Mouse (Mus musculus): Measurements from ENCODE around the gene Bptf. TPM values are rescaled to one million over a fixed set of nuclear protein-coding genes. Genes with fewer than 3 reads are reported as not detected.
"Not testable (repeated sequence)": the region's sequence is repeated elsewhere in the genome, so short reads cannot be mapped to it uniquely, and the experiment has no call there.

Gene Bptf
- 10 to 100 TPM; 58.9 to 71.2 TPM for total RNA-seq (2021)

DNA sequence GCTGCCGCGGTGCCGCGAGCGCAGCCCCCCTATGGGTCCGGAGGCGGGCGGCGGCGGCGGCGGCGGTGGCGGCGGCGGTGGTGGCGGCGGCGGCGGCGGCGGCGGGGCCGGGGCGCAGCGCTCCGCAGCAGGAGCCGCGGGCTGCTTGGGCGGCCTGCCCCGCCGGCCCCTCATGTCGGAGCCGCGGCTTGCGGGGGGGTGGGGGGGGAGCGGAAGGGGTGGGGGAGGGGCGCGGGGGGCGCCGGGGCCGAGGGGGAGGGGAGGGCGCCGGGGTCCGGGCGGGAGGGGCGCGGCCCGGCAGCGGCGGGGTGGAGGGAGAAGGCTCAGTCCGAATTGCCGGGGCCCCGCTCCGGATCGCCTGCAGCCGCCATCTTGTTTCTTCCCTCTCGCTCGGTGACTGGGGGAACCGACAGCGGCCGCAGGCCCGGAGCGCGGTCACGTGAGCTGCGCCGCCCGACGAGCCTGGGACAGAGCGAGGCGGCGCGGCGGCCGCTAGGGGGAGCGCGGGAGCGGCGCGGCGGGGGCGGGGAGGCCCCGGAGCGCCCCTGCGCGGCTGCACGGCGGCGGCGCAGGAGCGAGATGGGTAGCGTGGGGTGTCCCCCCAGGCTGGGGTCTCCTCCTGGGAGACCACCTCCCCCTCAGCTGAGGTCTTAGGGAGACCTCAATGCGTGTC, at the start of gene Bptf:
Bptf (minus strand) TSS at position 379 of the 673 bp plus-strand sequence.
- DNase-seq (ENCODE audit: extremely low spot score in 1 of 2, low spot score in 1 of 2) = peak; percentile 86 to 87

DNA sequence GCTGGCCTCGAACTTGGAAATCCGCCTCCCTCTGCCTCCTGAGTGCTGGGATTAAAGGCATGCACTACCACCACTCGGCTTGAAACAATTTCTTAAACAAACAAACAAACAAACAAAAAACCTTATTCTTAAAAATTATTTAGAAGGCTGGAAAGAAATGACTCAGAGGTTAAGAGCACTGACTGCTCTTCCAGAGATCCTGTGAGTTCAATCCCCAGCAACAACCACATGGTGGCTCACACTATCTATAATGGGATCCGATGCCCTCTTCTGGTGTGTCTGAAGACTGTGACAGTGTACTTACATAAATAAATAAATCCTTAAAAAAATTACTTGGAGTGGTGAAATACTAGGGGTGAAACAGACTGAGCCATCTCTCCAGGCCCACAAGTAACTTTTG, 29.3 kb upstream of the Bptf start:
- no peak for DNase-seq (ENCODE audit: extremely low spot score in 1 of 2, low spot score in 1 of 2)

DNA sequence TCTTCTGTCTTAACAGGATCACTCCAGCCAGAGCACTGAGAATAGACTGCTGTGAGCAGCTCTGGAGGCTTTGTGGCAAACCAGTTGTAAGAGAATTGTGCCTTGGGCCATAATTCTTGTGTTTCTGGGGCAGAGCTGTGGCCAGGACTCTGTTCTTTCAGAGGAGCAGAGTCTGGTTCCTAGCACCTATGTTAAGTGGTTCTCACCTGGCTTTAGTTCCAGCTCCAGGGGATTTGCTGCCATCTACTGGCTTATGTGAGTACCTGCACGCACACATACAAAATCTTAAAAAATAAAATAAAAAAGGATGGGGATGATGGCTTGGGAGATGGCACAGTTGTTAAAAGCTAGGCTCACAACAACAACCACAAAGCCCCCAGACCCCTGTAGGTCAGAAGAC, 27.1 kb upstream of the Bptf start:
- DNase-seq (ENCODE audit: extremely low spot score in 1 of 2, low spot score in 1 of 2) = no peak

DNA sequence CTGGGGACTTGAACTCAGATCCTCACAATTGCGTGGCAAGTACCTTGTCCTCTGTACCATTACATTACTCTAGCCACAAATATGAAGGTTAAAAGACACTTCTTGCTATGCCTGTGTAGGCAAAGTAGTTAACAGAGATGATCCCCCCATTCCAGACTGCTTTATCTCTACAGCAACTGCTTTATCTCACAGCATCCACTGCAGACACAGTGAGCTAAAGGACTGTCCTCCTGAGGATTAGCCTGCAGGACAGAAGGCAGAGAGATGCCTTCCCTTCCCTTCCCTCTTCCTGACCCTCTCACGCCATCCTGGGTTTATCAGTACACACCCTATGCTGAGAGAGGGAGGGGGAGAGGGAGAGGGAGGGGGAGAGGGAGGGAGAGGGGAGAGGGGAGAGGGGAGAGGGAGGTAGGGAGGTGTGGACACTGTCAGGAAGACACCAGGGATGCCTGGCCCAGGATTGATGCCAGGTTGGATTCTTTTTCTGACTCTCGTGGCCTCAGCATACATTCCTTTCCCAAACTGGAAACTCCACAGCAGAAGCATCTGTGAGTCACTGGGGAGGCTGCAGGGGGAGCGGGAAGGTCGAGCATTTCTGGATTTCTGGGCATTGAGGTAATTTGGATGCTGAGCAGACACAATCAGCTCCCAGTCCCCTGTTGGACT, 25.2 kb upstream of the Bptf start:
- no peak for DNase-seq (ENCODE audit: extremely low spot score in 1 of 2, low spot score in 1 of 2)

DNA sequence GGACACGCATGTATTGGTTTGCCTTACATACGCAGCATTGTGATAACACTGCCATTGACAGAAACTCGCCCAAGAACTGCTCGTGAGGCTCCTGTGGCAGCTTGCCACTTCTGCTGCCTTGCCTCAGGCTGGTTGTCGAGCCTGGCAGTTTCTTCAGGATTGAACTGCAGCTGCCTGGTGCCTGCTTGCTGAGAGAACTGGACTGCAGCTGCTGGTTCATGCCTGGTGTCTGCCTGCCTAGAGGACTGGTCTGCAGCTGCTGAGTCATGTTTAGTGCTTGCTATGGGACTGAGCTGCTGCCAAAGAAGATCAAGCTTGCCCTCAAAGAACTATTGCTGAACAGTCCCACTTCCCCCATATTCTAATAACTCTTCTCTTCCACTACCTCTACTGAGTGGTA, 23.4 kb upstream of the Bptf start:
- no peak for DNase-seq (ENCODE audit: extremely low spot score in 1 of 2, low spot score in 1 of 2)

DNA sequence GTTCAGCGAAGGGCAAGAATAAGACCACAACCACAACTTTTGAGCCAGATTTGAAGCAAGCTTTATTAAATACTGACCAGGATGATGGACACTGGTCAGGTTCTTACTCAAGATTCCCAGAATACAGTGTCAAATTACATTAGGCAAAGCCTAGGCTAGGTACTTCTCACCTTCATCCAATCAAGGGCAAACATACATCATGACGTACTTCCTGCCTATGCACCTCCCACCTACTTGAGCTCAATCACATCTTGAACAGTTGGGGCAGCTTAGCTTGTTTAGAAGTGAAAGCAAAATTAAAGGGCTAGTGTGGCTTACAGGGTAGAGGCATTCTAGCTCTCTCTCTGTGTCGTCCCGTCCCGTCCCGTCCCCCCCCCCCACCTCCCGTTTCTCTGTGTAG, 22.5 kb upstream of the Bptf start:
- no peak for DNase-seq (ENCODE audit: extremely low spot score in 1 of 2, low spot score in 1 of 2)

DNA sequence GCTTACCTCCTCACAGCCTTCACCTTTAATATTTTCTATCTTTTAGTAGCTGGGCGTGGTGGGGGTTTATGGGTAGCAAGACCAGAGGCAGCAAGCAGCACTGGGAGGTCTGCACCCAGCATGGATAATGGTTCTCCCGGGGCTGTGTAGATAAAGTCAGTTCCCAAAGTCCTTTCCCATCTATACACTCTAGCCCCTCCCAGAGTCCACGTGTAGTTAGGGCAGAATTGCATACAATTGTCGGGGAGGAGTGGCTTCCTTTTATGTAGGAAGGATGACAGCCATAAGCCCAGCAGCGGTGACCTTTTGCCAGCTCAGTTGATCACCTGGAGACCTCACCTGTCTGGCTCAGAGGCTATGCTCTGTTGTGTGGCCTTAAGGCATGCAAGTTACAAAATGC, 21.7 kb upstream of the Bptf start:
- DNase-seq (ENCODE audit: extremely low spot score in 1 of 2, low spot score in 1 of 2) = no peak

DNA sequence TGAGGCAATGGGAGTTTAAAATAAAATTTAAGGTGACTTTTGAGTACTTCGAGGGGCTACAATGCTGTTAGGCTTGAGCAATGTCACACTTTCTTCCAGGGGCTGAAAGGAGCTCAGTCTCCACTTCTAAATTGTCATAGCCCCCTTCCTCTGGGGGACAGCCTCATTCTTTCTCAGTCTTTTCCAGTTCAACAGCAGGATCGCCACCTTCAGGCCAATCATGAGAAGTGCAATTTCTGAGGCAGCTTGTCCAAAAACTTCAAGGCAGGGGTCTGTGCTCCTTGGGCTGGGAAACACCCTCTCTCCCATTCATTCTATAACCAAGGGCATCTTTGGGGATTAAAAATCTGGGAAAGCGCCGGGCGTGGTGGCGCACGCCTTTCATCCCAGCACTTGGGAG, 19.9 kb upstream of the Bptf start:
- DNase-seq (ENCODE audit: extremely low spot score in 1 of 2, low spot score in 1 of 2) = peak in 1 of 2 experiments; percentile 18

DNA sequence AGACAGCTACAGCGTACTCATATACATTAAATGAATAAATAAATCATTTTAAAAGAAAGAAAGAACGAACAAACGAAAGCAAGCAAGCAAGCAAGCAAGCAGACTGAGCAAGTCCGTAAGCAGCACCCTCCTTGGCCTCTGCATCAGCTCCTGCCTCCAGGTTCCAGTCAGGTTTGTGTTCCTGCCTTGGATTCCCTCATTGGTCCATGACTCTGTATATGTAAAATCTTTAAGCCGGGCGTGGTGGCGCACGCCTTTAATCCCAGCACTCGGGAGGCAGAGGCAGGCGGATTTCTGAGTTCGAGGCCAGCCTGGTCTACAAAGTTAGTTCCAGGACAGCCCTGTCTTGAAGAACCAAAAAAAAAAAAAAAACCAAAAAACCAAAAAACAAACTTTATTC, 12.0 kb upstream of the Bptf start:
- not testable (repeated sequence) for DNase-seq (ENCODE audit: extremely low spot score in 1 of 2, low spot score in 1 of 2)

DNA sequence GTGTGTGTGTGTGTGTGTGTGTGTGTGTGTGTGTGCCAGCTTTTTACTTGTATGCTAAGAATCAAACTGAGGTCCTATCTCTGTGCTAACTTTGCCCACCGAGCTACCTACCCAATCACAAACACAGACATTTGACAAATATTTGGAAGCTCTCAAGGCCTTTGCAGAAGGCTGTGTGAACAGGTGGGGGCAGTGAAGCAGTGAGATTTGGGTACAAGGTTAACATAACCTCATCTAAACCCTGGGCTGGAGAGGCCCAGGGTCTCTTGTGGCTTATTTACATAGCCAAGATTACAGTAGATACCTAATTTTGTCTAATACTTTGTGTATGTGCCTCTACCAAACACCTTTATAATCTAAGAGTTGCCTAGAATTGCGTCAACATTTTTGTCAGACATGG, 10.5 kb upstream of the Bptf start:
- no peak for DNase-seq (ENCODE audit: extremely low spot score in 1 of 2, low spot score in 1 of 2)

DNA sequence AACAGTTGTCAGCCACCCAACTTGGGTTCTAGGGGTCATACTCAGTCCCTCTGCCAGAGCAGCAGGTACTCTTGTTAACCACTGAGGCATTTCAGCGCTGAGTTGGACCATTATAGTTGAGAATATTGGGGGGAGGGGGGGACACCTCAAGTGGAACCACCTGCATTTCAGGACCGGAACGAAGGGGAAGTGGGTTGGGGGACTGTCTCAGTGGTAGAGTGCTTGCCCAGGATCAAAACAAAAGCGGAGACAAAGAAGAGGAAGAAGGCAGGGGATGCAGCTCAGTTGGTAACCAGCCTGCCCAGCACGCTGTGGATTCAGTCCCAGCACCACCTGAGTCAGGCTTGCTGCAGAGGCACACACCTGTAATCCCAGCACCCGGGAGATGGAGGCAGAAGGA, 8.8 kb upstream of the Bptf start:
- no peak for DNase-seq (ENCODE audit: extremely low spot score in 1 of 2, low spot score in 1 of 2)

DNA sequence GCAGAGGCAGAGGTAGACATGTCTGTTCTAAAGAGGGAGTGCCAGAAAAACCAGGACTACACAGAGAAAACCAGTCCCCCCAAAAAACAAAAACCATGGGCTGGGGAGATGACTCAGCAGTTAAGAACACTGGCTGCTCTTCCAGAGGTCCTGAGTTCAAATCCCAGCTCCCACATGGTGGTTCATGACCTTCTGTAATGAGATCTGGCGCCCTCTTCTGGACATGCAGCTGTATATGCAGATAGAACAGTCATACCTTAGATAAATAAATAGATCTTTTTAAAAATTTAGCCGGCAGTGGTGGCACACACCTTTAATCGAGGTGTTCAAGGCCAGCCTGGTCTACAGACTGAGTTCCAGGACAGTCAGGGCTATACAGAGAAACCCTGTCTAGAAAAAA, 6.7 kb upstream of the Bptf start:
- DNase-seq (ENCODE audit: extremely low spot score in 1 of 2, low spot score in 1 of 2) = peak in 1 of 2 experiments; percentile 28

DNA sequence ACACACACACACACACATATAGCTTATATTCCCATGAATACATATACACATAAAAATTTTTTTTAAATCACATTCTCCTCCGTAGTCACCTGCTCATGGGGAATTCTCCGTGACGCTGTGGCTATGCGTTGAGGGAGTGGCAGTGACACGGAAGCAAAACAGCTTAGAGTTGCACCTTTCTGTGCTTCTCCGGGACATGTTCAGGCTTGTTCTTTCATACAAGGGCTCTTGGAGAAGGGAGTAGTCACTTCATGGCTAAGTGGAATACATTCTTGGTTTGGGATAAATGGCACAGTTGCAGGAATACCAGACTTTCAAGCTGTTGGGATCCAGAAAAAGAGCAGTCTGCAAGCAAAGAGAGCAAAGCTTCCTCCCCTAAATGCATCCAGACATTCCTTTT, 5.7 kb upstream of the Bptf start:
- no peak for DNase-seq (ENCODE audit: extremely low spot score in 1 of 2, low spot score in 1 of 2)

DNA sequence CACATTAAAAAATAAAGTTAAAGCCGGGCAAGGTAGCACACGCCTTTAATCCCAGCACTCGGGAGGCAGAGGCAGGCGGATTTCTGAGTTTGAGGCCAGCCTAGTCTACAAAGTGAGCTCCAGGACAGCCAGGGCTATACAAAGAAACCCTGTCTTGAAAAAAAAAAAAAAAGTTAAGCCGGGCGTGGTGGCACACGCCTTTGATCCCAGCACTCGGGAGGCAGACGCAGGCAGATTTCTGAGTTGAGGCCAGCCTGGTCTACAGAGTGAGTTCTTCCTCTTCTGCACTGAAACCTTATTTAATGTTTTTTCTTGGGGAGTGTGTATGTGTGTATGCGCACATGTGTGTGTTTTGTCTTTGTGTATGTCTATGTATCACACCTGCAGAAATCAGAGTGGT, 4.5 kb upstream of the Bptf start:
- not testable (repeated sequence) for DNase-seq (ENCODE audit: extremely low spot score in 1 of 2, low spot score in 1 of 2)

DNA sequence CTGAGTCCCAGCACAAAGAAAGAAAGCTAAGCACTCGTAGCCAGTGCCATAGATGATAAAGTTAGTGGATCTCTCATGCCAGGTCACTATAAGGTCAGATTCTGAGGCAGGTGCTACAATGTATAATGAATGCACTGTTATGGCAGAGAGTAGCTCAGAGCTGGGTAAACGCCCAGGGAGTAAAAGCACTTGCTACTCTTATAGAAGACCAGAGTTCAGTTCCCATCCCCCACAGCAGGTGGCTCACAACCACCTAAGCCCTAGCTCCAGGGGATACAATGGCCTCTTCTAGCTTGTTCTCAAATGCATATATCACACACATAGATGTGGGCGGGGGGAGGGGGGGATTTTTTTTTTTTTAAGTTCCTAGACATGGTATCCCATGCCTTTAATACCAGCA, 3.8 kb upstream of the Bptf start:
- no peak for DNase-seq (ENCODE audit: extremely low spot score in 1 of 2, low spot score in 1 of 2)

DNA sequence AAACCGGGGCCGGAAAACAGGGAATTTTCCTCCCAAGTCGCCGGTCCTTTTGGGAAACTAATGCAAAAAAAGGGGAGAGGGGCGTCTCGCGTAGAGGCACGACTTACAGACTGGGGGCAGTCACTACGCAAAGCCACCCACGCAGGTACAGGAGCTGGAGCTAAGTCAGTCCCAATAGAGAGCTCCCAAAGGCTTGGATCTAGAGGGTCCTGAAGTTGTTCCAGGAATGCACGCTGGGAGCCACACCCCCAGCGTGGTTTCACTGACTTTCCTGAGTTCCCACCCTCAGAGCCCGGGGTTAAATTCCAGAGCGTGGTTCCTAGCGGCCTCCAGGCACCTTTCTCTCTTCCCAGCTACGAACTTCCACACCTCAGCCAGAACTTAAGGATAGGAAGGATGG, 499 bp upstream of the Bptf start:
- DNase-seq (ENCODE audit: extremely low spot score in 1 of 2, low spot score in 1 of 2) = no peak

DNA sequence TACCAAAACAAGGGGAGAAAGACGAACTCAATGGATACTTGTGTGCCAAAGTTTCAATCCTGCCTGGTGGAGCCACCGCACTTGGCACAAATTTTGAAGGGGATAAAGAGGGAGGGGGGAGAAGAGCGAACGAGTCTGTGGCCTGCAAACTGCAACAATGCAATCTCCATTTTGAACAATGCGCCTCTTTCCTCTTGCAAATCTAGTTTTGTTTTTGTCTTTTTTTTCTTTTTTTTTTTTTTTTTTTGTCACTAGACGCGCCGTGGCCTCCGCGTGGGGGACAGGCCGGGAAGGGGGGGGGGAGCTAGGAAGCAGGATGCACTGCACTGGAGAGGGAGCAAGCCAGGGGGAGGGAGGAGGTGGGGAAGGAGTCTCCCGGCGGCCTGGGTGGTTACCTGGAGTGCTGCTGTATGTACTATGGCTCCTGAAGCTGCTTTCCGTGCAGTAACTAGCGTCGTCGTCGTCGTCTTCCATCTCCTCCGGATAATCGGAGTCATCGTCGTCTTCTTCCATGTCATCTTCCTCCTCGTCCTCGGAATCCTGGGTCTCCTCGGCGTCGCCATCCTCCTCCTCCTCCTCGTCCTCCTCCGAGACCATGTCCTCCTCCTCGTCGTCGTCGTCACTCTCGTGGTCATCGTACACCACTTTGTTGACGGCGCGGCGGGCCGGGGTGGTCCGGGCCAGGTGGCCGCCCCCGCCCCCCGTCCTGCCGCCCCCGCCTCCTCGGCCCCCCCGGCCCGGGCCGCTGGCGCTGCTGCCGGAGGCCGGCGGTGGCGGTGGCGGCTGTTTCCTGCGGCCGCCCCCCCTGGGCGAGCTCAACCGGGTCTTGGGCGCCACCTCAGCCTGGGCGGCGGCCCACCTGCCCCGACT, 813 bp downstream of the Bptf start:
- peak; percentile 38 to 49 for DNase-seq (ENCODE audit: extremely low spot score in 1 of 2, low spot score in 1 of 2)

DNA sequence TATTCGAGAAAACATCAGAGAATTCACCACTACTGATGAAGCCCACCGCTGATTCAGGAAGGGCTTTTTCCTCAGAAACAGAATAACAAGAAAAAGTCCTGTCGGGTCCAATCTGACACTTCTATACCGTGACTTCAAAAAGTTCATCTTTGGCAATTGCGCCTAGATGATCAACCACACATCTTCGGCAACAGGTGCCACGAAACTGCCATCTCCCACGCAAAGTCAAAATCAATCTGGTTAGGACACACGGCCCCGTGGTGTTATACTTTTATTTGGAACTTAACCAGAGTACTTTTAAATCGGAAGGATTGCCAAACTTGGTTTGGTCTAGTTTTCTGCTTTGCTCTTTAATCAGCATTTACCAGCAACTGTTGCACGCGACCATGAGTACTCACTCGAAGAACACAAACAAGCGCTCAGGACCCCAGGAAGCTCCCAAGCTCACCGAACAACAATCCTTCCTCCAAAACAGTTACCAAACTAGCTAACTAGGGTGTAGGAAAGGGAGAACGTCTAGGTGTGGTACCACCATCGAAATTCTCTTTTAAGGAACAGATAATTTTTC, 1.6 kb downstream of the Bptf start:
- DNase-seq (ENCODE audit: extremely low spot score in 1 of 2, low spot score in 1 of 2) = no peak

DNA sequence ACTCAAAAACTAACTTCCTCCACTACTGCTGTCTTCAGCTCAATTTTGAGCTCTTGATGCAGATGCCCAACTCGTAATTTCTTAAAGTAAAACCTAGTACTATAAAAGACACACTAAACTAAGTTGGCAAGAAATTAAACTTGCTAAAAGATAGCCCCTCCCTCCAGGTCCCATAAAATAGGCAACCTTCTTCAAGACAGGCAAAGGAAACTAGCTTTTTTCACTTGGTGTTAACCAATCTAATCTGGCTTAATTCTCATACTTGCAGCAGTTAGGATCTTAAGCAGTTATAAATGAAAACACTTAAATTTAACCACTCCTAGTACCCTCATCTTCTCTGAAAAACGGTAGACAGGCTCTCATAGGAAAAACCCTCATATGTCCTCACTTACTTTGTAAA, 2.3 kb downstream of the Bptf start:
- no peak for DNase-seq (ENCODE audit: extremely low spot score in 1 of 2, low spot score in 1 of 2)

DNA sequence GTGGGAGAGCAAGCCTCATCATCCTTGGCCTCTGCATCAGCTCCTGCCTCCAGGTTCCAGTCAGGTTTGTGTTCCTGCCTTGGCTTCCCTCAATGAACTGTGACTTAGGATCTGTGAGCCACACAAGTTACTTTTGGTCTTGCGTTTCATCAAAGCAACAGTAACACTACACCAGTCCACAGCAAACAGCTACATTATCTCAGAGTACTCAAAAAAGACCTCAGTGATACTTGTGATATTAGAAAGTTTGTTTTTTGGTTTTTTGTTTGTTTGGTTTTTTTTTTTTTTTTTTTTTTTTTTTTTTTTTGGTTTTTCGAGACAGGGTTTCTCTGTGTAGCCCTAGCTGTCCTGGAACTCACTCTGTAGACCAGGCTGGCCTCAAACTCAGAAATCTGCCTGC, 5.2 kb downstream of the Bptf start:
- not testable (repeated sequence) for DNase-seq (ENCODE audit: extremely low spot score in 1 of 2, low spot score in 1 of 2)

DNA sequence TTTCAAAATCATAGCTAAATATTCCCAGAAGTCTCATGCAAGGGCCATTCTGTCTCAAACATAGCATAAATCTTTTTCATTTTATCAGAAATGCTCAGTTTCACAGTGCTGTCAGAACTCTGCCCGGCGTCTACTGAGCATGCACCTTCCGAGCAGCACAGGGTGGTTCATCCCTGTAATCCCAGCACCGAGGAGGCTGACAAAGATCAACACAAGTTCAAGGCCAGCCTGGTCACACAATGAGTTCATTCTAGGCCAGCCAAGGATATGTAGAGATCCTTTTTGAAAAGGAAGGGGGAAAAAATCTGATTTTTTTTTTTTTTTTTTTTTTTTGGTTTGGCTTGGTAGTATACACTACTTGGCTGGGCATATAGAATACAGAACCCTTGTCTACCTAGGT, 6.9 kb downstream of the Bptf start:
- no peak for DNase-seq (ENCODE audit: extremely low spot score in 1 of 2, low spot score in 1 of 2)
